Mouse (Mus musculus) kidney, postnatal 14 days (tissue): ENCODE data around the gene Tpcn2.

Source experiments
- DNase-seq: peaks from one replicate; pipeline ENCODE4 v3.0.0; 2022; ENCODE audit warnings: mixed read lengths

Gene Tpcn2

GRCm38 (mm10) chr7:145197042-145197441 is 86.8 kb downstream of the Tpcn2 start:
- no peak for DNase-seq

- DNase-seq: no peak
These were observed 87.5 kb downstream of the Tpcn2 start for GRCm38 (mm10) chr7:145196340-145196739.

- DNase-seq: no peak
These were observed 88.5 kb downstream of the Tpcn2 start for GRCm38 (mm10) chr7:145195186-145195927.

- DNase-seq: peak; percentile 73
These were observed 89.2 kb downstream of the Tpcn2 start for GRCm38 (mm10) chr7:145194455-145195161.

- no peak for DNase-seq
These were observed 91.0 kb downstream of the Tpcn2 start for GRCm38 (mm10) chr7:145192836-145193235.

GRCm38 (mm10) chr7:145190520-145190919 is 93.3 kb downstream of the Tpcn2 start:
- no peak for DNase-seq

- DNase-seq: no peak
These were observed 94.5 kb downstream of the Tpcn2 start for GRCm38 (mm10) chr7:145189342-145189741.

GRCm38 (mm10) chr7:145187802-145188201 is 96.0 kb downstream of the Tpcn2 start:
- DNase-seq: no peak

GRCm38 (mm10) chr7:145182388-145182787 is 101.4 kb downstream of the Tpcn2 start:
- no peak for DNase-seq

- peak; percentile 20 for DNase-seq
These were observed 102.3 kb downstream of the Tpcn2 start for GRCm38 (mm10) chr7:145181376-145182034.

- DNase-seq: no peak
These were observed 104.1 kb downstream of the Tpcn2 start for GRCm38 (mm10) chr7:145179691-145180091.

GRCm38 (mm10) chr7:145176750-145177589 is 106.8 kb downstream of the Tpcn2 start:
- DNase-seq: no peak

GRCm38 (mm10) chr7:145173563-145173962 is 110.2 kb downstream of the Tpcn2 start:
- no peak for DNase-seq

GRCm38 (mm10) chr7:145173116-145173515 is 110.7 kb downstream of the Tpcn2 start:
- DNase-seq: no peak

- no peak for DNase-seq
These were observed 114.1 kb downstream of the Tpcn2 start for GRCm38 (mm10) chr7:145169703-145170102.

GRCm38 (mm10) chr7:145159283-145160240 is 124.2 kb downstream of the Tpcn2 start:
- peak; percentile 67 for DNase-seq

- DNase-seq: no peak
These were observed 128.1 kb downstream of the Tpcn2 start for GRCm38 (mm10) chr7:145155666-145156065.

- DNase-seq: no peak
These were observed 129.7 kb downstream of the Tpcn2 start for GRCm38 (mm10) chr7:145154066-145154465.

- no peak for DNase-seq
These were observed 132.0 kb downstream of the Tpcn2 start for GRCm38 (mm10) chr7:145151845-145152244.

- no peak for DNase-seq
These were observed 134.9 kb downstream of the Tpcn2 start for GRCm38 (mm10) chr7:145148902-145149301.

GRCm38 (mm10) chr7:145147973-145148698 is 135.7 kb downstream of the Tpcn2 start:
- no peak for DNase-seq
